Mouse (Mus musculus) liver, embryonic 14.5 days (tissue): ENCODE data around the gene Pald1.

Source experiments
- CTCF ChIP-seq: IDR thresholded peaks from 2 replicates; pipeline ENCODE4 v1.5.1; 2016; ENCODE audit warnings: antibody characterized with exemption, low read depth, control low read depth
- EP300 ChIP-seq: IDR thresholded peaks from 2 replicates; pipeline ENCODE4 v1.6.1; 2016; ENCODE audit warnings: antibody characterized with exemption, low read depth

DNA sequence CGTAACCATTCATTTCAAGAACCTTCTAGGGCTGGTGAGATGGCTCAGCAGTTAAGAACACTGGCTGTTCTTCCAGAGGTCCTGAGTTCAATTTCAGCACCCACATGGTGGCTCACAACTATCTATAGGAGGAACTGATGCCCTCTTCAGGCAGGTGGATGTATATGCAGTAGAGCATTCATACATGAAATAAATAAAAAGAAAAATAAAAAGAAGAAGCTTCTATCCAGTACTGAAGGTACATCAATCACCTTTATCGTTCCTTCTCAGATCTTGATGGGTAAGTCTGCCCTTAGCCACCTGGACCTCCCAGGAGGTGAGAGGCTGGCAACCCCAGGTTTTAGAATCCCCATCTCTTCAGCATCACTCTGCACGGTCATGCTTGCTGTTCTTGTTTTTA lies 31.9 kb upstream of the Pald1 start:
- TF ChIP-seq CTCF (peak; percentile 40), EP300 (no peak)
